Mouse (Mus musculus) frontal cortex, postnatal 14 days (tissue): ENCODE results near the gene Cul4a.
"Not testable (repeated sequence)": the region's sequence is repeated elsewhere in the genome, so short reads cannot be mapped to it uniquely, and the experiment has no call there.

Experiments used
- DNase-seq, 2 experiments: peaks; one replicate each; pipeline ENCODE4 v3.0.0; 2022; ENCODE audit warnings: low spot score in 2 of 2

Gene Cul4a

GRCm38 (mm10) chr8:13105087-13105881 lies at the start of gene Cul4a, which contains the start of gene Pcid2:
TSS of gene Cul4a (plus strand) at chr8:13105621.
TSS of gene Pcid2 (minus strand) at chr8:13105459.
- peak; percentile 94 for DNase-seq

DNA sequence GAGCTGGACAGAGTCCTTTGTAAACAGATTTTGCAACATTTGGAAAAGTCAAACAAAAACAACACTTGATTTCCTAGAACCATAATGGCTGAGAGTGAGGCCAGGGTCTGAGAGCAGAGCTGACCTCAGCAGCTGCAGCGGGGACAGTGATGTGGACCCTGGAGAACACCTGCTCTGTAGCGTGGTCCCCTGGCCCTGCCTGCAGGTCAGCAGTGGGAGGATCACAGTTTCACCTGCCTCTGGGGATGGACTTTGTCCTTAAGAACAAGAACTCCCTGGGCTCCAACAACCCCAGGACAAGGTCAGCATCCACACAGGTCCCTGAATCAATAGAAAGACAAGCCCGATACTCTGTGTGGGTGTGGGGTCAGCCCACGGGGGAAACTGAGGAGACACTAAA lies 48.1 kb upstream of the Cul4a start:
- no peak for DNase-seq

DNA sequence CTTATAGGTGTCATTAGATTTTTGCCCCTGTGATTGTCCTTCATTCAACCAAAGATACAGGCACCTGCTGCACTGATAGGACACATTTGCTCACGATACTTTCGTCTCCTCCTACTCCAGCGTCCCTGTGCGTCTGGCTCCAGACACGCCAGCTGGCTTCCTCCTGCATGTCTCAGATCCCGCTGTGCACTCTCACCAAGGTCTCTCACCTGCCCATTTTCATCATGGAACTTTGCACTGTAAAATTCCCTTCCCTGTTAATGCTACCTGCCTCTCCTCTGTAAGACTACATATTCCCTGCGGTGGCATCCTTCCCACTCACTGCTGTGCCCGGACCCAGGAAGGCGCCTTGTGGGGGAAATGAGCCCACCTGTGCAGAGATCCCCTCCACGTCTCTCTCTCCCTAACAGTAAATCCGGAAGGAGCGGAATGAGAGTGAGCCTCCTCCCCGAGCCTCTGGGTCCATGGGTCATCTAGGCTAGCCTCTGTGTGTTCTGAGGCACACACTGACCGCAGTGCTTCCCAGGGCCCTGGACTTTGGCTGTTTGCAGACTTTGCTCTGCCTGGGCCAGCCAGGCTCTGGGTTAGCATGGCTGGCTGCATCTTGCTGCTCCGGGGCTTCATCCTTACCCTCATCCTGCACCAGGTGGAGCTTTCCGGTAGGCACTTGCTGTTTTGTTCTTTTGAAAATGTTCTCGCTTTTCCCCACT lies 44.8 kb upstream of the Cul4a start, which contains the start of gene Proz:
Gene Proz, plus strand, starts transcription at position 474 of the 710 bp plus-strand sequence.
- DNase-seq = no peak

DNA sequence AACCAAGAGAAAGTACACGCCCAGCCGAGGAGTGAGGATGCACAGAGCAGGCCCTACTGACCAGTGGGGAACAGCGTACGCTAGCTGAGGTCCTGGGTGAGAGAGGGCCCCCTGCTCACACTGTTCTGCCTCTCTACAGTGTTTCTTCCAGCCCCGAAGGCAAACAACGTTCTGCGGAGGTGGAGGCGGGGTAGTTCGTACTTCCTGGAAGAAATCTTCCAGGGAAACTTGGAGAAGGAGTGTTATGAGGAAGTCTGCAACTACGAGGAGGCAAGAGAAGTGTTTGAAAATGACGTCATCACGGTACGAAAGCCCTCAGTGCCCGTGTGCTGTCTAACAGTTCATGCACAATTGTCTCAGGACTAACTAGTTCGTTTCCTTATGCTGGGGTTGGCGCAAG lies 42.3 kb upstream of the Cul4a start:
- no peak for DNase-seq

- no peak for DNase-seq
These were observed 32.2 kb upstream of the Cul4a start for GRCm38 (mm10) chr8:13073255-13073654.

- no peak for DNase-seq
These were observed 30.4 kb upstream of the Cul4a start for GRCm38 (mm10) chr8:13075044-13075443.

GRCm38 (mm10) chr8:13075579-13075978 lies 29.8 kb upstream of the Cul4a start:
- DNase-seq = not testable (repeated sequence)

GRCm38 (mm10) chr8:13077542-13077941 lies 27.9 kb upstream of the Cul4a start:
- no peak for DNase-seq

GRCm38 (mm10) chr8:13104691-13105086 lies 732 bp upstream of the Cul4a start:
- peak; percentile 83 to 88 for DNase-seq

GRCm38 (mm10) chr8:13105908-13106551 lies 609 bp downstream of the Cul4a start:
- peak in 1 of 2 experiments; percentile 38 for DNase-seq

DNA sequence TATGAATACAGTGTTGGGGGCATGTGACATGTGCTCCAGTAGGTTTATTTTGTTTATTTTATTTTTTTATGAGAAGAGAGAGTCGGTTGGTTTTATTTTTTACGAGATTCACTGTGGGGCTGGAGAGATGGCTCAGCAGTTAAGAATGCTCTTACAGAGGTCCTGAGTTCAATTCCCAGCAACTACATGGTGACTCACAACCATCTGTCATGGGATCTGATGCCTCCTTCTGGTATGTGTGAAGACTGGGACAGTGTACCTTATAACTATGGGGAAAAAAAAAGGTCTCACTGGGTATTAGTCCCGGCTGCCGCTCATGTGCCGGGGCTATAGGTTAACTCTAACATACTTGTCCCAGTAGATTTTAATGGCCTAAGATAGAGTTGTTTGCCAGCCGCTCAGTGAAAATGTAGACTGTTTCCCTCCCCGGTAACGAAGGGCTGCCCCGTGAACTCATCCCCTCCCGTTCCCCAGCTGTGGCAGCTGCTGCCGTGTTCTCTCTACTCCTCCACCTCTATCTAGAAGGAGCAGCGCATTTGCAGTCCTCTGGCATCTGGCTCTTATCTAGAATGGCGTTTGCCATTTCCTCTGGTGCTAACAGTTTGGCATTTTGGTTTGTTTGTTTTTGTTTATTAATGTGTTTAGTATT lies 2.7 kb downstream of the Cul4a start:
- DNase-seq = no peak

DNA sequence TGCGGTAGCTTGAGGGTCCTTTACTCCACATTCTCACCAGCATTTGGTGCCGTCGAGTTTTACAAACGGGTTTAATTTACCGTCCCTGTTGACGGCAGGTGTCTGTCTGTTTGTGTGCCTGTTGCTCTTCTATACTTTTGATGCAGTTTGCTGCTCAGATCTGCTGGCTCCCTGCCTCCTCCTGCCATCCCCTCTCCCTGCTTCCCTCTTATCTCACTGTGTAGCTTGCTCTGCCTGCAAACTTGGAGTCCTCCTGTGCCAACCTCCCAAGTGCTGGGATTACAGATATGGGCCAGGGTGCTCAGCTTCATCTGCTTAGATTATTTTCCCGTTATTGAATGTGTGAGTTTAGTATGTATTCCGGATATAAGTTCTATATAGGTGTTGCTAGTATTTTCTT lies 3.5 kb downstream of the Cul4a start:
- no peak for DNase-seq

- no peak for DNase-seq
These were observed 4.1 kb downstream of the Cul4a start for GRCm38 (mm10) chr8:13109416-13109960.

DNA sequence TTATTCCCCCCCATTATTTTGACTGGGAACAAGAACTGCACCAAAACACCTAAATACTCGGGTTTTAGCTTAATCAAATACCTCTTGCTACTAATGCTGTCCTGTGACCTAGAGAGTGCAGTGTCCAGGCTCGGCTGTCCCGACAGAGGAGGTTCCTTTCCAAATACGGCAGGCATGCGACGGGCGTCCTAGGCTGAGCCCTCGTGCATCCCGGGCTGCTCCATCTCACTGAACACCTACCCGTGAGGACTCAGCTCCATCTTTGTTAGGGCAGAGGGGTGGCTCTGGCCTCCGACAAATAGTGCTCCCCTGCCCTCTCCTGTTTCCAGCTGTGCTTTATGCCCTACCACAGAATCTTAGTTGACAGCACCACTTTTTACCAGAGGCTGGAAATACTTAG lies 6.5 kb downstream of the Cul4a start:
- DNase-seq = no peak

- no peak for DNase-seq
These were observed 7.8 kb downstream of the Cul4a start for GRCm38 (mm10) chr8:13113232-13113631.

DNA sequence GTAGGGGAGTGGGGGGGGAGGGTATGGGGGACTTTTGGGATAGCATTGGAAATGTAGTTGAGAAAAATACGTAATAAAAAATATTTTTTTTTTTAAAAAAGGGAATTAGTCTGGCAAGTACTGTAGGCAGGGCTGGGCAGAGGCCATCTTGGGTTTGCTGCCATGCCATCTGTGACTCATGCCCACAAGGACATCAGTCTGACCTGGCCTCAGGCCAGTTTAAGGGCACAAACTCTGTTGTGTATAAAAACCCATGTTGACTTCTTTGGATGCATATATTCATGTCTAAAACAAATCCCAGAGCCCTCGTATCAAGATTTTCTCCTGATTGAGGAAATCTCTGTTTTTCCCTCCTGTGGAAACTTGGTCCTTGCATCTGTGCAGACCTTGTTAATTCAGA lies 11.7 kb downstream of the Cul4a start:
- no peak for DNase-seq

GRCm38 (mm10) chr8:13118516-13118915 lies 13.1 kb downstream of the Cul4a start:
- no peak for DNase-seq

DNA sequence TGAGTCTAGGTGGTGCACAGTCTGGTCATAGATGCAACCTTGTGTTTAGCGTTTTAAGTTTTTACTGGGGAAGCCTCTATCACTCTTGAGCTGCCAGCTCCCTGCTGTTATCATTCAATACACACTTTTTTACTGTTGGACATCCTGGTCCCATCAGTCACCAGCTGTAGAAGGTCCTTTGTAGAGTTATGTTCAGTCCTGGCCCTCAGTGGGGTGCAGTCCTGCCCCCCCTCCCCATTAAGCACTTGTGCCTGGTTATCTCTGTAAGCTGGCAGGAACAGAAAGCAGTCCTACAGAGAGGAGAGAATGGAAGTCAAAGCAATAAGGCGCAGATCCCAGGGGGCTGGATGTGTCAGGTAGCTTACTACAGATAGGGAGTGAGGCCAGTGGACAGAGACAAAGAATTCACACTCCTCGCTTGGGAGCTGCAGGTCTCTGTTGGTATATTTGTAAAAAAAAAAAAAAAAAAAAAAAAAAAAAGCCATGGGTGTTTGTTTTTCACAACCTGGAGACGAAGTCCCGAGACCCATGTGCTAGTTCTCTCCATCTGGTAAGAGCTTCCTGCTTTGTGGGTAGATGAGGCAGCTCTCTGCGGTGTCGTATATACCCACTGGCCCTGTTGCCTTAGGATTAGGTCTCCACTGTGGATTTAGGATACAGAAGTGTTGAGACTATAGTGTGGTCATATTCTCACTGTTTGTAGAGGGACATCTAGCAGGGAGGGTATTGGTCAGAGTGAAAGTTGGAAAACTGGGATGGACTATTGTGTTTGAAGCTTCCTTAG lies 15.7 kb downstream of the Cul4a start:
- DNase-seq = no peak

DNA sequence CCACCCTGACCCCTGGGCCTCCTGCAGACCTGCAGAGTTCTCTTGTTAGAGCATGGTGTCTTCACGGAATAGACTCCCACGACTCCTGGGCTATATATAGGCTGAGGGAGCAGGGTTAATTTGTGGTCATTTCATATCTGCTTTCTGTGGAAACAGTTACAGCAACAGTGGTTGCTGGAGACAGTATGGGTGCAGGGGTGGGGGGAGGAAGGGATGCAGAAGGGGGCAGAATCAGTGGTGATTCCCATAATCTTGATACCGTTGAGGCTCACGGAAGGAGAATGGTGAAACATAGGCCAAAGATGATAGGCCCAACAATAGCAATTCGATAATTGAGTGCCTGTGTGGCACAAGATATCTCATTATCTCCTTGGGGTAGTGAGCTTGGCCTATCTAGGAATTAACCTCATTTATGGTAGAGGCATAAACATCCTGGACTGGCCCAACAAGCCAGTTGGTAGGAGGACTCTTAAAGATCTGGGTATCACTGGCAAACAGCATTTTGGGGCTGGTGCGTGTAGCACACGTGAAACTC lies 17.5 kb downstream of the Cul4a start:
- DNase-seq = no peak

- no peak for DNase-seq
These were observed 19.5 kb downstream of the Cul4a start for GRCm38 (mm10) chr8:13124897-13125296.

- peak in 1 of 2 experiments; percentile 36 for DNase-seq
These were observed 26.8 kb downstream of the Cul4a start for GRCm38 (mm10) chr8:13132220-13132619.
